Mouse (Mus musculus) v-Abl transformed pro-B cells (cell line): Measurements from ENCODE around the gene Sucla2.

ENCODE experiments used
- in situ Hi-C, 2 experiments: fragments of 400-800 bp; cut with MboI; formaldehyde crosslinking; loops; one replicate each; pipeline ENCODE4 v1.15.1; 2025; ENCODE audit not compliant: unreplicated experiment in 2 of 2

Sucla2 gene

GRCm38 (mm10) chr14:73524766-73525448, at the start of gene Sucla2:
Gene Sucla2, plus strand, starts transcription at chr14:73525319.
- in situ Hi-C loops: loop anchor here (10.0 to 25.0 kb wide), 5 partner anchors 1120 to 1487 kb away; partner anchors contain the start of genes Htr2a (in 1 of the 2) and Rubcnl (in 1 of the 2)

- in situ Hi-C loops: loop anchor here (5.0 to 10.0 kb wide), 5 partner anchors 93 to 1101 kb away; no protein-coding TSS in a partner anchor
Observed at GRCm38 (mm10) chr14:73475506-73475905, 49.6 kb upstream of the Sucla2 start.

- in situ Hi-C loops: loop anchor here (5.0 to 10.0 kb wide), 5 partner anchors 94 to 1102 kb away; no protein-coding TSS in a partner anchor
Observed at GRCm38 (mm10) chr14:73476361-73476934, 48.7 kb upstream of the Sucla2 start.

- in situ Hi-C loops: loop anchor here (5.0 to 10.0 kb wide), 5 partner anchors 95 to 1102 kb away; no protein-coding TSS in a partner anchor
Observed at GRCm38 (mm10) chr14:73477077-73477476, 48.0 kb upstream of the Sucla2 start.

- in situ Hi-C loops: loop anchor here (5.0 to 10.0 kb wide), 5 partner anchors 96 to 1104 kb away; no protein-coding TSS in a partner anchor
Observed at GRCm38 (mm10) chr14:73478321-73478720, 46.8 kb upstream of the Sucla2 start.

- in situ Hi-C loops: loop anchor here (5.0 to 10.0 kb wide), 5 partner anchors 97 to 1105 kb away; no protein-coding TSS in a partner anchor
Observed at GRCm38 (mm10) chr14:73479771-73480170, 45.3 kb upstream of the Sucla2 start.

GRCm38 (mm10) chr14:73483516-73484229, 41.4 kb upstream of the Sucla2 start:
- in situ Hi-C loops: no loop called here

GRCm38 (mm10) chr14:73484366-73485110, 40.6 kb upstream of the Sucla2 start:
- in situ Hi-C loops: no loop called here

GRCm38 (mm10) chr14:73486641-73487040, 38.5 kb upstream of the Sucla2 start:
- in situ Hi-C loops: no loop called here

- in situ Hi-C loops: no loop called here
Observed at GRCm38 (mm10) chr14:73493356-73493755, 31.8 kb upstream of the Sucla2 start.

GRCm38 (mm10) chr14:73494122-73494521, 31.0 kb upstream of the Sucla2 start:
- in situ Hi-C loops: no loop called here

- in situ Hi-C loops: no loop called here
Observed at GRCm38 (mm10) chr14:73495753-73496152, 29.4 kb upstream of the Sucla2 start.

- in situ Hi-C loops: no loop called here
Observed at GRCm38 (mm10) chr14:73501283-73501682, 23.8 kb upstream of the Sucla2 start.

- in situ Hi-C loops: no loop called here
Observed at GRCm38 (mm10) chr14:73501721-73502120, 23.4 kb upstream of the Sucla2 start.

GRCm38 (mm10) chr14:73502591-73503184, 22.4 kb upstream of the Sucla2 start:
- in situ Hi-C loops: no loop called here

- in situ Hi-C loops: no loop called here
Observed at GRCm38 (mm10) chr14:73503237-73503933, 21.7 kb upstream of the Sucla2 start.

GRCm38 (mm10) chr14:73506283-73506682, 18.8 kb upstream of the Sucla2 start:
- in situ Hi-C loops: no loop called here

- in situ Hi-C loops: no loop called here
Observed at GRCm38 (mm10) chr14:73507200-73507599, 17.9 kb upstream of the Sucla2 start.

GRCm38 (mm10) chr14:73507702-73508376, 17.3 kb upstream of the Sucla2 start:
- in situ Hi-C loops: no loop called here
